Mouse (Mus musculus) MEL (cell line): ENCODE measurements around the gene Rabggta. TPM values are rescaled to one million over a fixed set of nuclear protein-coding genes. Genes with fewer than 3 reads are reported as not detected.
A peak's percentile ranks its signal among the peaks of the same experiment; 100 is the strongest.

Experiments
- DNase-seq: peaks from one replicate; pipeline ENCODE4 v3.0.0; 2011; ENCODE audit warnings: low read depth, low spot score
- H3K27ac ChIP-seq: 2 replicates; pipeline ENCODE4 v1.5.1; 2012; ENCODE audit warnings: low read depth, mild to moderate bottlenecking, control low read depth, low read length, moderate library complexity; ENCODE audit not compliant: control insufficient read depth
- H3K27me3 ChIP-seq, 2 experiments: fragments of 150-350 bp in 1 of 2; sonication (generic) in 1 of 2; 2 replicates each; pipeline ENCODE4 v1.6.1; 2012; ENCODE audit warnings: low read length in 2 of 2, mild to moderate bottlenecking in 2 of 2, improper control_type of control experiment in 1 of 2, moderate library complexity in 1 of 2; ENCODE audit not compliant: insufficient read depth in 2 of 2, control insufficient read depth in 1 of 2
- H3K36me3 ChIP-seq, 2 experiments: 2 replicates each; pipeline ENCODE4 v1.6.1; 2012 to 2014; ENCODE audit warnings: low read length in 2 of 2, improper control_type of control experiment in 1 of 2, inconsistent platforms in 1 of 2, mild to moderate bottlenecking in 1 of 2; ENCODE audit not compliant: insufficient read depth in 2 of 2, control insufficient read depth in 1 of 2
- H3K4me1 ChIP-seq, 2 experiments: fragments of 150-350 bp in 1 of 2; sonication (generic) in 1 of 2; 2 replicates each; pipeline ENCODE4 v1.6.1; 2012; ENCODE audit warnings: low read length in 2 of 2, improper control_type of control experiment in 1 of 2, mild to moderate bottlenecking in 1 of 2; ENCODE audit not compliant: insufficient read depth in 2 of 2, control insufficient read depth in 1 of 2
- H3K4me3 ChIP-seq, 2 experiments: fragments of 150-350 bp in 1 of 2; sonication (generic) in 1 of 2; 2 replicates each; pipeline ENCODE4 v1.5.1; 2012; ENCODE audit warnings: low read depth in 2 of 2, low read length in 2 of 2, mild to moderate bottlenecking in 2 of 2, moderate library complexity in 2 of 2, control low read depth in 1 of 2, improper control_type of control experiment in 1 of 2; ENCODE audit not compliant: control insufficient read depth in 1 of 2, insufficient read depth in 1 of 2
- H3K79me2 ChIP-seq: 2 replicates; pipeline ENCODE4 v1.6.1; 2012; ENCODE audit warnings: mild to moderate bottlenecking, low read length, moderate library complexity; ENCODE audit not compliant: control insufficient read depth, poor library complexity, insufficient read depth
- H3K9ac ChIP-seq: 2 replicates; pipeline ENCODE4 v1.6.1; 2012; ENCODE audit warnings: low read depth, mild to moderate bottlenecking, control low read depth, low read length, moderate library complexity; ENCODE audit not compliant: control insufficient read depth, poor library complexity, severe bottlenecking
- H3K9me3 ChIP-seq: fragments of 150-350 bp; sonication (generic); replicated peaks from 2 replicates; pipeline ENCODE4 v1.6.1; 2012; ENCODE audit warnings: mild to moderate bottlenecking, low read length, improper control_type of control experiment, moderate library complexity; ENCODE audit not compliant: insufficient read depth
- BHLHE40 ChIP-seq: IDR thresholded peaks from 2 replicates; pipeline ENCODE4 v1.6.1; 2012; ENCODE audit warnings: low read depth, mild to moderate bottlenecking, inconsistent platforms, low read length, improper control_type of control experiment, borderline replicate concordance
- CHD1 ChIP-seq: IDR thresholded peaks from 2 replicates; pipeline ENCODE4 v1.6.1; 2012; ENCODE audit warnings: low read depth, mild to moderate bottlenecking, inconsistent platforms, low read length, improper control_type of control experiment
- CHD2 ChIP-seq: IDR thresholded peaks from 2 replicates; pipeline ENCODE4 v1.6.1; 2011; ENCODE audit warnings: low read length, improper control_type of control experiment
- CTCF ChIP-seq, 3 experiments: IDR thresholded peaks in 2 of 3; conservative IDR thresholded peaks in 1 of 3; 2 replicates each; pipeline ENCODE4 v1.5.1; 2011 to 2012; ENCODE audit warnings: low read length in 3 of 3, low read depth in 2 of 3, mild to moderate bottlenecking in 2 of 3, improper control_type of control experiment in 1 of 3, inconsistent platforms in 1 of 3, mixed read lengths in 1 of 3, moderate library complexity in 1 of 3; ENCODE audit not compliant: control insufficient read depth in 1 of 3, insufficient read depth in 1 of 3, poor library complexity in 1 of 3, severe bottlenecking in 1 of 3
- ELF1 ChIP-seq: IDR thresholded peaks from 2 replicates; pipeline ENCODE4 v1.6.1; 2014; ENCODE audit warnings: low read depth, mild to moderate bottlenecking, inconsistent platforms, low read length, improper control_type of control experiment, moderate library complexity
- EP300 ChIP-seq, 2 experiments: IDR thresholded peaks; 2 replicates each; pipeline ENCODE4 v1.6.1; 2011; ENCODE audit warnings: improper control_type of control experiment in 2 of 2, low read length in 2 of 2, low read depth in 1 of 2, mild to moderate bottlenecking in 1 of 2
- ETS1 ChIP-seq: IDR thresholded peaks from 2 replicates; pipeline ENCODE4 v1.6.1; 2012; ENCODE audit warnings: low read depth, mild to moderate bottlenecking, inconsistent platforms, low read length, improper control_type of control experiment, moderate library complexity
- GABPA ChIP-seq: IDR thresholded peaks from 2 replicates; pipeline ENCODE4 v1.6.1; 2012; ENCODE audit warnings: low read depth, mild to moderate bottlenecking, inconsistent platforms, low read length, improper control_type of control experiment, moderate library complexity
- GATA1 ChIP-seq: IDR thresholded peaks from 2 replicates; pipeline ENCODE4 v1.6.1; 2011; ENCODE audit warnings: low read depth, low read length, improper control_type of control experiment
- HCFC1 ChIP-seq: IDR thresholded peaks from 2 replicates; pipeline ENCODE4 v1.6.1; 2012; ENCODE audit warnings: low read depth, mild to moderate bottlenecking, inconsistent platforms, low read length, improper control_type of control experiment, moderate library complexity
- JUND ChIP-seq: IDR thresholded peaks from 2 replicates; pipeline ENCODE4 v1.6.1; 2011; ENCODE audit warnings: low read depth, mild to moderate bottlenecking, improper control_type of control experiment, low read length
- KAT2A ChIP-seq: conservative IDR thresholded peaks from 2 replicates; pipeline ENCODE4 v1.6.1; 2012; ENCODE audit warnings: low read depth, low read length, improper control_type of control experiment, inconsistent platforms
- MAFK ChIP-seq: IDR thresholded peaks from 2 replicates; pipeline ENCODE4 v1.6.1; 2011; ENCODE audit warnings: low read depth, mild to moderate bottlenecking, low read length, improper control_type of control experiment, borderline replicate concordance
- MAX ChIP-seq: IDR thresholded peaks from 2 replicates; pipeline ENCODE4 v1.6.1; 2011; ENCODE audit warnings: low read length, improper control_type of control experiment
- MAZ ChIP-seq: IDR thresholded peaks from 2 replicates; pipeline ENCODE4 v1.6.1; 2012; ENCODE audit warnings: low read depth, mild to moderate bottlenecking, inconsistent platforms, low read length, improper control_type of control experiment
- MXI1 ChIP-seq: IDR thresholded peaks from 2 replicates; pipeline ENCODE4 v1.6.1; 2011; ENCODE audit warnings: mild to moderate bottlenecking, low read depth, low read length, improper control_type of control experiment
- MYB ChIP-seq: IDR thresholded peaks from 2 replicates; pipeline ENCODE4 v1.6.1; 2011; ENCODE audit warnings: mild to moderate bottlenecking, low read depth, low read length, improper control_type of control experiment
- MYC ChIP-seq: IDR thresholded peaks from 2 replicates; pipeline ENCODE4 v1.6.1; 2011; ENCODE audit warnings: low read depth, mild to moderate bottlenecking, low read length, improper control_type of control experiment, moderate library complexity
- NRF1 ChIP-seq: IDR thresholded peaks from 2 replicates; pipeline ENCODE4 v1.6.1; 2014; ENCODE audit warnings: low read depth, mild to moderate bottlenecking, inconsistent platforms, low read length, improper control_type of control experiment, moderate library complexity; ENCODE audit not compliant: poor library complexity, insufficient read depth, severe bottlenecking
- POLR2AphosphoS2 ChIP-seq: IDR thresholded peaks from 2 replicates; pipeline ENCODE4 v1.6.1; 2011; ENCODE audit warnings: low read length, improper control_type of control experiment
- POLR2AphosphoS5 ChIP-seq: IDR thresholded peaks from 2 replicates; pipeline ENCODE4 v1.6.1; 2012; ENCODE audit warnings: low read depth, borderline replicate concordance, mild to moderate bottlenecking, inconsistent platforms, low read length, moderate library complexity, mixed read lengths
- RCOR1 ChIP-seq: IDR thresholded peaks from 2 replicates; pipeline ENCODE4 v1.6.1; 2012; ENCODE audit warnings: low read depth, mild to moderate bottlenecking, inconsistent platforms, low read length, improper control_type of control experiment
- SIN3A ChIP-seq: IDR thresholded peaks from 2 replicates; pipeline ENCODE4 v1.6.1; 2012; ENCODE audit warnings: low read length, improper control_type of control experiment, inconsistent platforms
- SMC3 ChIP-seq: IDR thresholded peaks from 2 replicates; pipeline ENCODE4 v1.6.1; 2011; ENCODE audit warnings: low read depth, low read length, improper control_type of control experiment
- TAL1 ChIP-seq: IDR thresholded peaks from 2 replicates; pipeline ENCODE4 v1.6.1; 2012; ENCODE audit warnings: mild to moderate bottlenecking, inconsistent platforms, low read length, moderate library complexity, mixed read lengths
- TBP ChIP-seq: IDR thresholded peaks from 2 replicates; pipeline ENCODE4 v1.8.0; 2011; ENCODE audit warnings: low read depth, low read length, improper control_type of control experiment
- TCF12 ChIP-seq: IDR thresholded peaks from 2 replicates; pipeline ENCODE4 v1.6.1; 2014; ENCODE audit warnings: low read depth, mild to moderate bottlenecking, inconsistent platforms, low read length, improper control_type of control experiment, moderate library complexity
- USF1 ChIP-seq: IDR thresholded peaks from 2 replicates; pipeline ENCODE4 v1.6.1; 2014; ENCODE audit warnings: low read depth, mild to moderate bottlenecking, inconsistent platforms, low read length, improper control_type of control experiment, moderate library complexity
- USF2 ChIP-seq, 2 experiments: IDR thresholded peaks; 2 replicates each; pipeline ENCODE4 v1.6.1; 2011 to 2012; ENCODE audit warnings: improper control_type of control experiment in 2 of 2, low read length in 2 of 2, borderline replicate concordance in 1 of 2, inconsistent platforms in 1 of 2, low read depth in 1 of 2, mild to moderate bottlenecking in 1 of 2; ENCODE audit not compliant: insufficient read depth in 1 of 2
- ZC3H11A ChIP-seq: IDR thresholded peaks from 2 replicates; pipeline ENCODE4 v1.6.1; 2012; ENCODE audit warnings: low read depth, mild to moderate bottlenecking, inconsistent platforms, low read length, improper control_type of control experiment
- ZKSCAN1 ChIP-seq: IDR thresholded peaks from 2 replicates; pipeline ENCODE4 v1.6.1; 2012; ENCODE audit warnings: low read depth, mild to moderate bottlenecking, inconsistent platforms, low read length, improper control_type of control experiment, moderate library complexity
- ZMIZ1 ChIP-seq: IDR thresholded peaks from 2 replicates; pipeline ENCODE4 v1.6.1; 2012; ENCODE audit warnings: low read depth, mild to moderate bottlenecking, inconsistent platforms, low read length, improper control_type of control experiment, moderate library complexity
- ZNF384 ChIP-seq: IDR thresholded peaks from 2 replicates; pipeline ENCODE4 v1.6.1; 2012; ENCODE audit warnings: low read depth, mild to moderate bottlenecking, inconsistent platforms, low read length, improper control_type of control experiment
- polyA plus RNA-seq, 2 experiments: library from polyadenylated mRNA; stranded (reverse) in 1 of 2; unstranded in 1 of 2; fragments of >175 nt in 1 of 2; fragments of >200 nt in 1 of 2; gene quantifications; 2 replicates each; pipeline versions ENCODE4 v1.2.1 to v1.2.4; 2012; ENCODE audit warnings: low replicate concordance in 2 of 2, low read depth in 1 of 2; ENCODE audit not compliant: insufficient read length in 2 of 2, insufficient read depth in 1 of 2, missing spikeins in 1 of 2
- total RNA-seq: library from RNA; depleted of rRNA; stranded (reverse); fragments of 300-350 nt; gene quantifications from 2 replicates; pipeline ENCODE4 v1.2.3, GENCODE M21; 2012

Rabggta gene
- total and polyA plus RNA-seq, 3 experiments, result 22.8 to 32.0 TPM; not detected in 1

DNA sequence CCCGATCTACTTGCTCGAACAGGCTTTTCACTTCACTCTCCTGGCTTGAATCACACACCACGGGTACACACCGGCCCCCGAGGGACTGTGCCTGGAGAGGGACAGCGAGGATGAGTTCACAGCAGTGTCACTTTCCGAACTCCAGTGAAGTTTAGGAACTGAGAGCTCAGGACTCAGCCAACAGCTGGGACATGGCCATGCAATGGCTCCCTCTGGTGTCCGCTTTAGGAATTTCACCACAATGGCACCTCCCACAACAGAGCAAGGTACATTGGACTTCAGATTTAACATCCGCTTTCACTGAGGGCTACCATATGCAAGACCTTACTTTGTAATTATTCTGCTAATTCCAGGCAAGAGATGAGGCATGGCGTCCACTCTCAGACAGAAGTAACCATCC, 21.6 kb upstream of the Rabggta start (continued):
- TF ChIP-seq ZC3H11A (peak; percentile 90), RCOR1 (no peak), BHLHE40 (no peak), USF1 (no peak), MXI1 (no peak), CHD1 (no peak), SIN3A (0 out of 2 replicates have a peak, but pooled peaks have one; percentile 60), ZMIZ1 (no peak), TAL1 (no peak), MYC (0 out of 2 replicates have a peak, but pooled peaks have one; percentile 12), POLR2AphosphoS5 (no peak), JUND (no peak), GABPA (no peak), EP300 (IDR thresholded peaks at IDR 0.05; ENCODE audit: low read depth in 1 of 2, low read length in 2 of 2) (no peak), MAFK (no peak), ZKSCAN1 (no peak), ZNF384 (no peak), GATA1 (no peak), MAZ (no peak)
- TF ChIP-seq, all 39 proteins: peak for 7

DNA sequence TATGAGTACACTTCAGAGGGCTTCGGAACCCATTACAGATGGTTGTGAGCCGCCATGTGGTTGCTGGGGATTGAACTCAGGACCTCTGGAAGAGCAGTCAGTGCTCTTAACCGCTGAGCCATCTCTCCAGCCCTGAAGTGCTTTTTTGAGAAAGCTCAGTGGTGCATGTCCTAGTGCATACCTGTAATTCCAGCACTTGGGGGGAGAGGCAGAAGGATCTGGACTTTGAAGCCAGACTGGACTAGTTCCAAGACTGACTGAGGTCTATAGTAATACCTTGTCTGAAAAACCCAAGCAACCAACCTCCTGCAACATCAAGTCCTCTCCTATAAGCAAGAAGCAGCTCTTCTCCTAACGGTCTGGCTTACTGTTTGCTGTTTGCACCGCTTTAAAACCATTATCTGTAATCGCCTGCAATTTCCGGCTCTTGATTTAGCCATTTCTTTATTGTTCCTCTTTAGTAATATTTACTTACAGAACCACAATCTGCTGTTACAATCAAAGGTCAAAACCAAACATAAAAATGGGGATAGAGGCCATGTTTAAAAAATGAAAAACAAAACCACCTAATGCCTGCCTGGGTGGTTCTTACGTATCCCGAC, 15.1 kb upstream of the Rabggta start:
- Histone ChIP-seq H3K79me2 (no peaks in the 10 kb centered on the region), H3K27ac (peak overlapping the region; percentile 90), H3K9ac (peak overlapping the region; percentile 45; the same call in 1 of the 2 replicates), H3K36me3 (peaks cover 0 to 20% of the 10 kb centered on the region in 2 experiments; a peak in 2 of 4 replicates), H3K27me3 (no peaks in the 10 kb centered on the region), H3K9me3 (no peaks in the 10 kb centered on the region), H3K4me1 (peaks cover 18 to 29% of the 10 kb centered on the region in 2 experiments), H3K4me3 (peak overlapping the region; percentile 24 to 30; a peak in 3 of 4 replicates)
- DNase-seq, result peak; percentile 80
- TF ChIP-seq BHLHE40 (peak; percentile 52; the same call in 1 of the 2 replicates), TAL1 (peak; percentile 70), MAX (peak; percentile 72; the same call in 1 of the 2 replicates), CHD2 (no peak), TCF12 (peak; percentile 91), EP300 (IDR thresholded peaks at IDR 0.05; ENCODE audit: low read depth in 1 of 2, low read length in 2 of 2) (peak; percentile 92 to 94), CTCF (IDR thresholded peaks at IDR 0.05 in 2 of 3, conservative IDR thresholded peaks at IDR 0.05 in 1 of 3; ENCODE audit: control insufficient read depth in 1 of 3, insufficient read depth in 1 of 3, low read depth in 2 of 3, low read length in 3 of 3, poor library complexity in 1 of 3, severe bottlenecking in 1 of 3) (no peak), MYB (peak; percentile 91), POLR2AphosphoS2 (no peak; the same call in 1 of the 2 replicates), RCOR1 (peak; percentile 96), HCFC1 (peak; percentile 56; the same call in 1 of the 2 replicates), SMC3 (peak; percentile 22; the same call in 1 of the 2 replicates), ZKSCAN1 (no peak), GATA1 (peak; percentile 93), ETS1 (peak; percentile 89), TBP (peak; percentile 68), USF2 (IDR thresholded peaks at IDR 0.05; ENCODE audit: borderline replicate concordance in 1 of 2, insufficient read depth in 1 of 2, low read depth in 1 of 2, low read length in 2 of 2) (no peak), ZMIZ1 (peak; percentile 63; the same call in 1 of the 2 replicates), KAT2A (peak; percentile 50), MAZ (no peak), MYC (peak; percentile 66), POLR2AphosphoS5 (no peak), NRF1 (no peak), ZC3H11A (no peak), ZNF384 (no peak), ELF1 (no peak)
